Mouse (Mus musculus) embryonic facial prominence, embryonic 14.5 days (tissue): ENCODE measurements around the gene Rbbp4. TPM values are rescaled to one million over a fixed set of nuclear protein-coding genes. Genes with fewer than 3 reads are reported as not detected.

ENCODE experiments used
- ATAC-seq: fragments of 200-750 bp; cut with Nextera tagmentation; 2 replicates; pipeline ENCODE4 v1.8.0; 2017; ENCODE audit warnings: low read depth, moderate number of reproducible peaks, moderate TSS enrichment
- DNase-seq: peaks from one replicate; pipeline ENCODE4 v3.0.0-alpha.2; 2015; ENCODE audit warnings: low spot score
- H3K27ac ChIP-seq: fragments of 300-500 bp; sonication (generic); replicated peaks from 2 replicates; pipeline ENCODE4 v1.5.1; 2014; ENCODE audit warnings: low read depth, mild to moderate bottlenecking, low read length, moderate library complexity
- H3K27me3 ChIP-seq: fragments of 300-500 bp; sonication (generic); replicated peaks from 2 replicates; pipeline ENCODE4 v1.6.1; 2014; ENCODE audit warnings: low read length; ENCODE audit not compliant: control insufficient read depth, insufficient read depth
- H3K36me3 ChIP-seq: fragments of 300-500 bp; sonication (generic); 2 replicates; pipeline ENCODE4 v1.6.1; 2014; ENCODE audit warnings: low read length, mixed read lengths; ENCODE audit not compliant: control insufficient read depth, insufficient read depth
- H3K4me1 ChIP-seq: fragments of 300-500 bp; sonication (generic); 2 replicates; pipeline ENCODE4 v1.6.1; 2014; ENCODE audit warnings: antibody characterized with exemption, low read length; ENCODE audit not compliant: control insufficient read depth, insufficient read depth
- H3K4me2 ChIP-seq: fragments of 300-500 bp; sonication (generic); 2 replicates; pipeline ENCODE4 v1.6.1; 2014; ENCODE audit warnings: low read depth, mild to moderate bottlenecking, low read length, moderate library complexity, mixed read lengths
- H3K4me3 ChIP-seq: fragments of 300-500 bp; sonication (generic); 2 replicates; pipeline ENCODE4 v1.5.1; 2014; ENCODE audit warnings: low read depth, mild to moderate bottlenecking, low read length
- H3K9ac ChIP-seq: fragments of 300-500 bp; sonication (generic); 2 replicates; pipeline ENCODE4 v1.6.1; 2014; ENCODE audit warnings: low read depth, mild to moderate bottlenecking, low read length, moderate library complexity, mixed read lengths
- H3K9me3 ChIP-seq: fragments of 300-500 bp; sonication (generic); 2 replicates; pipeline ENCODE4 v1.6.1; 2016; ENCODE audit warnings: low read length; ENCODE audit not compliant: control insufficient read depth
- WGBS: fragments of 180-500 bp; shearing (Covaris S2); extraction: QIAGEN DNeasy Blood & Tissue Kit; methylation state at CpG from one replicate; pipeline ENCODE4 v1.1.7; 2014; 5-methylcytosine and 5-hydroxymethylcytosine counted together
- polyA plus RNA-seq: library from polyadenylated mRNA; unstranded; fragments of >200 nt; fragmentation: Nextera tagmentation; extraction: Ambion mirVana; gene quantifications from 2 replicates; pipeline ENCODE4 v1.2.1, GENCODE M21; 2014

Gene Rbbp4
- polyA plus RNA-seq, 1 experiment from 2014 or later, result 304 TPM

GRCm38 (mm10) chr4:129376961-129377545 lies 41.9 kb upstream of the Rbbp4 start:
- under 1% methylated on average over 22 of the region's 68 CpGs for WGBS
- Histone ChIP-seq H3K4me3 (peak overlapping the region; percentile 84), H3K9me3 (no peaks in the 10 kb centered on the region), H3K9ac (peak overlapping the region; percentile 92), H3K4me2 (peak overlapping the region; percentile 83), H3K4me1 (0 out of 2 replicates have a peak, but pooled peaks cover 3% of the 10 kb centered on the region), H3K27me3 (peaks cover 17% of the 10 kb centered on the region), H3K36me3 (no peaks in the 10 kb centered on the region), H3K27ac (peak overlapping the region; percentile 90)
- ATAC-seq, result peak; percentile 80
- DNase-seq, result peak; percentile 59

GRCm38 (mm10) chr4:129375821-129376220 lies 40.7 kb upstream of the Rbbp4 start:
- H3K9ac ChIP-seq, result no peak overlapping the region
- H3K4me1 ChIP-seq, result 0 out of 2 replicates have a peak, but pooled peaks cover 3% of the 10 kb centered on the region
- H3K9me3 ChIP-seq, result no peaks in the 10 kb centered on the region
- H3K36me3 ChIP-seq, result no peaks in the 10 kb centered on the region
- no peak overlapping the region for H3K4me3 ChIP-seq
- ATAC-seq, result no peak
- peak overlapping the region; percentile 83 for H3K4me2 ChIP-seq
- WGBS, result 74% methylated on average over 5 of the region's 5 CpGs
- DNase-seq, result no peak
- H3K27ac ChIP-seq, result no peak overlapping the region
- peaks cover 17% of the 10 kb centered on the region for H3K27me3 ChIP-seq

GRCm38 (mm10) chr4:129375000-129375399 lies 39.8 kb upstream of the Rbbp4 start:
- no peak overlapping the region for H3K4me3 ChIP-seq
- peaks cover 17% of the 10 kb centered on the region for H3K27me3 ChIP-seq
- H3K27ac ChIP-seq, result no peak overlapping the region
- ATAC-seq (no peak), DNase-seq (no peak)
- H3K9ac ChIP-seq, result no peak overlapping the region
- H3K4me1 ChIP-seq, result 0 out of 2 replicates have a peak, but pooled peaks cover 3% of the 10 kb centered on the region
- WGBS, result 26% methylated on average over 6 of the region's 6 CpGs
- H3K4me2 ChIP-seq, result no peak overlapping the region
- H3K36me3 ChIP-seq, result no peaks in the 10 kb centered on the region
- no peaks in the 10 kb centered on the region for H3K9me3 ChIP-seq

GRCm38 (mm10) chr4:129374219-129374755 lies 39.1 kb upstream of the Rbbp4 start:
- Histone ChIP-seq H3K4me1 (0 out of 2 replicates have a peak, but pooled peaks cover 3% of the 10 kb centered on the region), H3K9me3 (no peaks in the 10 kb centered on the region), H3K27me3 (peaks cover 17% of the 10 kb centered on the region), H3K36me3 (no peaks in the 10 kb centered on the region), H3K27ac (no peak overlapping the region), H3K4me2 (no peak overlapping the region), H3K9ac (no peak overlapping the region), H3K4me3 (no peak overlapping the region)
- ATAC-seq (no peak), DNase-seq (no peak)
- WGBS, result 49% methylated on average over 11 of the region's 11 CpGs

- H3K27ac ChIP-seq, result no peak overlapping the region
- no peak overlapping the region for H3K4me3 ChIP-seq
- no peak overlapping the region for H3K9ac ChIP-seq
- H3K9me3 ChIP-seq, result no peaks in the 10 kb centered on the region
- no peak overlapping the region for H3K4me2 ChIP-seq
- no peak for DNase-seq
- no peaks in the 10 kb centered on the region for H3K36me3 ChIP-seq
- peaks cover 13% of the 10 kb centered on the region for H3K27me3 ChIP-seq
- H3K4me1 ChIP-seq, result 0 out of 2 replicates have a peak, but pooled peaks cover 3% of the 10 kb centered on the region
- no peak for ATAC-seq
- 46% methylated on average over 8 of the region's 8 CpGs for WGBS
Measured at GRCm38 (mm10) chr4:129373202-129373976, 38.2 kb upstream of the Rbbp4 start.

- Histone ChIP-seq H3K9ac (no peak overlapping the region), H3K4me2 (no peak overlapping the region), H3K27me3 (peaks cover 9% of the 10 kb centered on the region), H3K9me3 (no peaks in the 10 kb centered on the region), H3K4me1 (no peaks in the 10 kb centered on the region), H3K36me3 (no peaks in the 10 kb centered on the region), H3K27ac (no peak overlapping the region), H3K4me3 (no peak overlapping the region)
- no peak for ATAC-seq
- 93% methylated on average over 3 of the region's 3 CpGs for WGBS
- no peak for DNase-seq
Measured at GRCm38 (mm10) chr4:129371391-129371790, 36.2 kb upstream of the Rbbp4 start.

- Histone ChIP-seq H3K9me3 (no peaks in the 10 kb centered on the region), H3K9ac (no peak overlapping the region), H3K36me3 (peaks cover 2% of the 10 kb centered on the region; the same call in 1 of the 2 replicates), H3K4me3 (no peak overlapping the region), H3K4me1 (no peaks in the 10 kb centered on the region), H3K4me2 (no peak overlapping the region), H3K27ac (no peak overlapping the region), H3K27me3 (no peaks in the 10 kb centered on the region)
- DNase-seq, result no peak
- 84% methylated on average over 5 of the region's 5 CpGs for WGBS
- ATAC-seq, result no peak
Measured at GRCm38 (mm10) chr4:129365224-129365623, 30.1 kb upstream of the Rbbp4 start.

GRCm38 (mm10) chr4:129364379-129364778 lies 29.2 kb upstream of the Rbbp4 start:
- Histone ChIP-seq H3K4me1 (no peaks in the 10 kb centered on the region), H3K4me3 (no peak overlapping the region), H3K27me3 (no peaks in the 10 kb centered on the region), H3K4me2 (no peak overlapping the region), H3K36me3 (peaks cover 11% of the 10 kb centered on the region; the same call in 1 of the 2 replicates), H3K9ac (no peak overlapping the region), H3K27ac (no peak overlapping the region), H3K9me3 (no peaks in the 10 kb centered on the region)
- ATAC-seq (no peak), DNase-seq (no peak)
- 78% methylated on average over 3 of the region's 3 CpGs for WGBS
